Mouse (Mus musculus) testis, adult 2 months (tissue): Measurements from ENCODE around the gene Prrc2c.
A peak's percentile ranks its signal among the peaks of the same experiment; 100 is the strongest.

Experiments used
- CTCF ChIP-seq: fragments of 200-500 bp; IDR thresholded peaks from 2 replicates; pipeline ENCODE4 v1.5.1; 2012; ENCODE audit warnings: low read depth, mild to moderate bottlenecking, inconsistent platforms, low read length, moderate library complexity; ENCODE audit not compliant: control insufficient read depth, insufficient read depth, insufficient replicate concordance
- POLR2A ChIP-seq: fragments of 200-500 bp; IDR thresholded peaks from 2 replicates; pipeline ENCODE4 v1.6.1; 2012; ENCODE audit warnings: low read depth, mild to moderate bottlenecking, inconsistent platforms, low read length, moderate library complexity; ENCODE audit not compliant: control insufficient read depth

GRCm38 (mm10) chr1:162646083-162646686 is 94.2 kb downstream of the Prrc2c start:
- TF ChIP-seq POLR2A (no peak), CTCF (peak; percentile 26; the same call in 1 of the 2 replicates)
